Mouse (Mus musculus) neural tube, embryonic 14.5 days (tissue): ENCODE measurements around the gene Dync2li1. TPM values are rescaled to one million over a fixed set of nuclear protein-coding genes. Genes with fewer than 3 reads are reported as not detected.

Experiments used
- ATAC-seq: fragments of 200-750 bp; cut with Nextera tagmentation; 2 replicates; pipeline ENCODE4 v1.8.0; 2017; ENCODE audit warnings: low read depth, mild to moderate bottlenecking, moderate TSS enrichment, moderate library complexity
- H3K27ac ChIP-seq: fragments of 300-500 bp; sonication (generic); 2 replicates; pipeline ENCODE4 v1.5.1; 2014; ENCODE audit warnings: low read depth, mild to moderate bottlenecking, control low read depth, low read length, moderate library complexity, mixed read lengths
- H3K27me3 ChIP-seq: fragments of 300-500 bp; sonication (generic); 2 replicates; pipeline ENCODE4 v1.6.1; 2014; ENCODE audit warnings: low read length; ENCODE audit not compliant: control insufficient read depth, insufficient read depth
- H3K36me3 ChIP-seq: fragments of 300-500 bp; sonication (generic); 2 replicates; pipeline ENCODE4 v1.6.1; 2014; ENCODE audit warnings: low read length, mixed read lengths; ENCODE audit not compliant: control insufficient read depth, insufficient read depth
- H3K4me1 ChIP-seq: fragments of 300-500 bp; sonication (generic); 2 replicates; pipeline ENCODE4 v1.6.1; 2014; ENCODE audit warnings: low read length; ENCODE audit not compliant: control insufficient read depth, insufficient read depth
- H3K4me2 ChIP-seq: fragments of 300-500 bp; sonication (generic); 2 replicates; pipeline ENCODE4 v1.6.1; 2014; ENCODE audit warnings: mild to moderate bottlenecking, low read depth, low read length, control low read depth
- H3K4me3 ChIP-seq: fragments of 300-500 bp; sonication (generic); 2 replicates; pipeline ENCODE4 v1.5.1; 2014; ENCODE audit warnings: low read depth, low read length, control low read depth, mixed read lengths
- H3K9ac ChIP-seq: fragments of 300-500 bp; sonication (generic); replicated peaks from 2 replicates; pipeline ENCODE4 v1.6.1; 2014; ENCODE audit warnings: low read depth, mild to moderate bottlenecking, control low read depth, low read length, mixed read lengths
- H3K9me3 ChIP-seq: fragments of 300-500 bp; sonication (generic); 2 replicates; pipeline ENCODE4 v1.6.1; 2016; ENCODE audit warnings: low read length; ENCODE audit not compliant: control insufficient read depth
- WGBS: fragments of 180-500 bp; shearing (Covaris S2); extraction: QIAGEN DNeasy Blood & Tissue Kit; methylation state at CpG from one replicate; pipeline ENCODE4 v1.1.7; 2014; 5-methylcytosine and 5-hydroxymethylcytosine counted together
- polyA plus RNA-seq: library from polyadenylated mRNA; unstranded; fragments of >200 nt; fragmentation: Nextera tagmentation; extraction: Ambion mirVana; gene quantifications from 2 replicates; pipeline ENCODE4 v1.2.1, GENCODE M21; 2014

Dync2li1 gene
- polyA plus RNA-seq, 1 experiment from 2014 or later, result 32.1 TPM

DNA sequence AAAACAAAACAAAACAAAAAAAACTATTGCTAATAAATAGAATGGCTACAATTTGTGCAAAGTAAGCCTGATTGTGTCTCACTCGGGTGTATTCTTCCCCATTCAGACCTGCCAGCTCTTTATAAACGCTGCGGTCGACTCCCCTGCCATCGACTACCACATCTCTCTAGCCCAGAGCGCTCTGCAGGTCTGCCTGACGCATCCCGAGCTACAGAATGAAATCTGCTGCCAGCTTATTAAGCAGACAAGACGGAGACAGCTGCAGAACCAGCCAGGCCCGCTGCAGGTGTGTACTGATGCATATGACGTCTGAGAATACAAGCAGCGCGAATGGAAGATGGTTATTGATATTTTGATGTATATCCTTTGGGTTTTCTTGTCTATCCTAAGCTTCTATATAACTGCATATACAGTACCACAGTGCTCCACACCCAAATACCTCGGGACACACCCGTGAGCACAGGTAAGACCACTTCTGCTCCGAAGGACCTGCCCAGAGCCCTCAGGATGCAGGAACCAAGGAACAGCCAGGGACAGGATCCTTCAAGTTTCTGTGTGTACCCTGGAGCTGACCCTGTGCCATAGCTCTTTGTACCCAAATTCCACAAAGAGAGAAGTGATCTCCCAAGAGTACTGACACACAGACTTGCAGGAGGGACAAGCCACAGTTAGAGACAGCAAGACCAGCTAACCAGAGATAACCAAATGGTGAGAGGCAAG, 34.7 kb upstream of the Dync2li1 start:
- Histone ChIP-seq H3K9ac (no peak overlapping the region), H3K4me2 (no peak overlapping the region), H3K4me1 (no peaks in the 10 kb centered on the region), H3K4me3 (no peak overlapping the region), H3K27ac (no peak overlapping the region), H3K36me3 (no peaks in the 10 kb centered on the region), H3K9me3 (no peaks in the 10 kb centered on the region), H3K27me3 (no peaks in the 10 kb centered on the region)
- ATAC-seq, result no peak
- 84% methylated on average over 16 of the region's 16 CpGs for WGBS

- Histone ChIP-seq H3K27me3 (no peaks in the 10 kb centered on the region), H3K27ac (no peak overlapping the region), H3K4me3 (no peak overlapping the region), H3K4me1 (no peaks in the 10 kb centered on the region), H3K9me3 (no peaks in the 10 kb centered on the region), H3K4me2 (peak overlapping the region; percentile 3; the same call in 1 of the 2 replicates), H3K36me3 (no peaks in the 10 kb centered on the region), H3K9ac (no peak overlapping the region)
- WGBS, result 51% methylated on average over 10 of the region's 10 CpGs
- no peak for ATAC-seq
These were observed 30.3 kb upstream of the Dync2li1 start for GRCm38 (mm10) chr17:84596015-84596441.

DNA sequence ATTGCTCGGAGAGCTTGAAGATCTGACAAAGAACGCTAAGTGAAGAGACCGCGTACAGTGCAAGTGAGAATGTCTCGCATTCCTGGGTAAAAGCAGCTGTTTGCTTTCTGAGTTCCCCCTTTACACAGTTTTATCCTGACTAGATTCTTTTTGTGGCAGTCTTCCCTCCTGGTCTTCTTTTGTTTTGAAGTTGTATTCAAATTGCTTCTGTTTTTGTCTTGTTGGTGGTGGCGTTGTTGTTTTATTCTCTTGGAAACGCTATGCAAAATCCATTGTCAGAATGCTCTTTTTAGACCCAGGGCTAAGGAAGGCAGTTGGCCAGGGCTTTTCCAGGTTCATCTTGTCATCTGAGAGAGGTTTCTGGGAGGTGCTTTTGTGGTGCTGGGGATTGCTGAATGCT, 29.8 kb upstream of the Dync2li1 start:
- WGBS, result 47% methylated on average over 7 of the region's 7 CpGs
- no peaks in the 10 kb centered on the region for H3K36me3 ChIP-seq
- H3K9ac ChIP-seq, result no peak overlapping the region
- H3K9me3 ChIP-seq, result no peaks in the 10 kb centered on the region
- no peaks in the 10 kb centered on the region for H3K4me1 ChIP-seq
- H3K27me3 ChIP-seq, result no peaks in the 10 kb centered on the region
- no peak overlapping the region for H3K4me3 ChIP-seq
- no peak for ATAC-seq
- H3K27ac ChIP-seq, result no peak overlapping the region
- H3K4me2 ChIP-seq, result no peak overlapping the region

GRCm38 (mm10) chr17:84597859-84598258, 28.4 kb upstream of the Dync2li1 start:
- Histone ChIP-seq H3K36me3 (no peaks in the 10 kb centered on the region), H3K4me3 (no peak overlapping the region), H3K27ac (no peak overlapping the region), H3K9ac (no peak overlapping the region), H3K4me1 (no peaks in the 10 kb centered on the region), H3K27me3 (no peaks in the 10 kb centered on the region), H3K9me3 (no peaks in the 10 kb centered on the region), H3K4me2 (no peak overlapping the region)
- WGBS, result 92% methylated on average over 12 of the region's 12 CpGs
- ATAC-seq, result no peak

DNA sequence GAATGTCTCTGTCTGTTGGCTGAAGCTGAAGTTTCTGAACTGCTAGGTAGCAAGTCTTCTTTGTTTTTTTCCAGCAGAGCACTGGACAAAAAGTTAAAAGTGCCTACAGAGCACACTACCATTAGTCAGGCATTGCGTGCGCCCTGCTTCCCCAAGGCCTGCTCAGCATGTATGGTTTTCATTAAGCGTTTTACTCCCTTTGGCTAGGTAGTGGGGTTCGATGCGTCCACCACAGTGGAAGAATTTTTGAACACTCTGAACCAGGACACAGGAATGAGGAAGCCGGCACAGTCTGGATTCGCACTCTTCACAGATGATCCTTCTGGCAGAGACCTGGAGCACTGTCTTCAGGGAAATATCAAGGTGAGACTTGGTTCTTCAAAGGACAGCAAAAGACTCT, 27.4 kb upstream of the Dync2li1 start:
- H3K27ac ChIP-seq, result no peak overlapping the region
- no peaks in the 10 kb centered on the region for H3K9me3 ChIP-seq
- H3K9ac ChIP-seq, result no peak overlapping the region
- WGBS, result 95% methylated on average over 7 of the region's 7 CpGs
- H3K4me2 ChIP-seq, result no peak overlapping the region
- ATAC-seq, result no peak
- no peaks in the 10 kb centered on the region for H3K4me1 ChIP-seq
- H3K36me3 ChIP-seq, result no peaks in the 10 kb centered on the region
- H3K27me3 ChIP-seq, result no peaks in the 10 kb centered on the region
- H3K4me3 ChIP-seq, result no peak overlapping the region

DNA sequence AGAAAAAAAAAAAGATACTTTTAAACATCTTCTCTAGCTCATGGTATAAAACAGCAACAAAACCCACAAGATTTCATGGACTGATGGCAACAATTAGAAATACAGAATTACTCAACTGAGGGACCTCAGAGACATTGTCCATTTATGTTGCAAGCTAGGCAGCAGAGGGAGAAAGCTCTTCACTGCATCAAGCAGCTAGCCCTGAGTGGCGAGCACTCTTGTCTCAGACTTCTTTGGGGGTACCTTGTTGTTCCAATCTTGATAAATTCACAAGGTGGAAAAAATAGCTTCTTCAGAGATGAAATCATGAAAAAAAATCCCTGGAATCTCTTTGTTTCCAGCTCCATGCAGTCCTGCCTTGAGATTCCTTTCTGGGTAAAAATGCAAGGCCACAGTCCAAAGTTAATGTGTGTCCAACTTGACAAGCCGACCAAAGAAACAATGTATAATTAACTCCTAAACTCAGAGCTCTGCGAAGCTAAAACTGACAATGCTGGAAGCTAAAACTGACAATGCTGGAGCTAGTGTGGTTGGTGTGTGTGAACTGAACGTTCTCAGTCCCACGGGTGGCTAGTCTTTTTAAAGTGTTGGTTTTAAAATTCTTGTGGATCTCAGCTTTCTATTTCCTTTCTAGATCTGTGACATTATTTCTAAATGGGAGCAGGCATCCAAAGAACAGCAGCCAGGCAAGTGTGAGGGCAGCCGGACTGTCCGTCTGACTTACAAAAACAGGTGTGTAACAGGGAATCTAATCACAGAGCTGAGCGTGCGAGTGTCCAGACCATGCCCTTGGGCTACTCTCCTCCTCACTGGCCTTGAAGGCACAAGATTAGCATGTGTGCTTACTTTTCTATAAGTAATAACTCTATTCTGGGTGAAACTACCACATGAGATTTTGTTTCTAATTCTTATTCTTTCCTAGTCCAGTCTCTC, 26.0 kb upstream of the Dync2li1 start:
- Histone ChIP-seq H3K36me3 (no peaks in the 10 kb centered on the region), H3K9ac (no peak overlapping the region), H3K4me2 (no peak overlapping the region), H3K27me3 (no peaks in the 10 kb centered on the region), H3K4me3 (no peak overlapping the region), H3K9me3 (no peaks in the 10 kb centered on the region), H3K27ac (no peak overlapping the region), H3K4me1 (no peaks in the 10 kb centered on the region)
- no peak for ATAC-seq
- WGBS, result 79% methylated on average over 9 of the region's 9 CpGs

DNA sequence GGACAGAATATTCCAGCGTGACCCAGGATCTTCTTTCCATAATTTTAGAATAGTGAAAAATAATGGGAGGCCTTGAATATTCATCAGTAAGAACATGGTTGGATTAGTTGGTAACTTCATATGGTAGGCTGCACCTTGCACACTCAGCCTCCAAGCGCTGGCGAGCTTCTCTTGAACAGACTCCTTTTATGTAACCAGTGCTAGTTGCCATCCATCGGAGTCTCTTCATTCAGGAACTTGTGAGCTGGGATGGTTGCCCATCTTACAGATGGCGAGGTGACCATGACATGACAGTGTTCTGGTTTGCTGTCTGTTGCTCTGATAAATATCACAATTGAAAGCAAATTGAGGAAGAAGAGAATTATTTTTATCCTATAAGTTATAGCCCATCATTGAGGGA, 24.5 kb upstream of the Dync2li1 start:
- H3K36me3 ChIP-seq, result no peaks in the 10 kb centered on the region
- no peaks in the 10 kb centered on the region for H3K27me3 ChIP-seq
- H3K4me3 ChIP-seq, result no peak overlapping the region
- WGBS, result 90% methylated on average over 5 of the region's 5 CpGs
- H3K4me1 ChIP-seq, result no peaks in the 10 kb centered on the region
- no peak overlapping the region for H3K9ac ChIP-seq
- no peak overlapping the region for H3K27ac ChIP-seq
- H3K9me3 ChIP-seq, result no peaks in the 10 kb centered on the region
- ATAC-seq, result no peak
- H3K4me2 ChIP-seq, result no peak overlapping the region

GRCm38 (mm10) chr17:84603202-84603627, 23.1 kb upstream of the Dync2li1 start:
- 77% methylated on average over 9 of the region's 9 CpGs for WGBS
- H3K36me3 ChIP-seq, result no peaks in the 10 kb centered on the region
- H3K9me3 ChIP-seq, result no peaks in the 10 kb centered on the region
- ATAC-seq, result no peak
- no peak overlapping the region for H3K4me3 ChIP-seq
- H3K4me2 ChIP-seq, result no peak overlapping the region
- H3K27me3 ChIP-seq, result no peaks in the 10 kb centered on the region
- no peaks in the 10 kb centered on the region for H3K4me1 ChIP-seq
- H3K27ac ChIP-seq, result no peak overlapping the region
- H3K9ac ChIP-seq, result no peak overlapping the region
